In the genomic region with DNA sequence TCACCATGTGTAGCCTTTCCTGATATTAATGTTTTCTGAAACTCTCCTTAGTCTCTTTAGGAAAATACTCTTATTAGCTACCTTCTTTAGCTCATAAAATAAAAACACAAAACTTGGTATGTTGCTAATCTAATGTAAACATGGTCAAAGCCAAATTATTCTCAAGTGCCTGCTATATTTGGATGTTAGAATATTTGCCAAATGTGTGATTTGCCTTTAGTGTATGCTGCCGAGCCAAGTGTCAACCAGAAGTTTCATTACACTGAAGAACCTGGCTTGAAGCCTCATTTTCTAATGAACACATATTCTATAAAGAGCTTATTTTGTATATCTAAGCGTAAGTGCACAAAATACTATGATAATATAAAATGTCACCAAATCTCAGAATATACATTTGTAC, we compare ENCODE assay signal across 19 mouse cellular contexts.
"Had no signal": no experiment of that assay in that cellular context is flagged by ENCODE, and none has a peak within 500 bp of the region (broad histone marks: within the 10 kb centered on the region; RNA-seq: fewer than 3 reads in every experiment).

No protein-coding gene starts in this region.

- ATAC-seq: lung, postnatal 0 days; midbrain, embryonic 16.5 days had no signal

- DNase-seq: lung, adult 18-20 months; lung, postnatal 4 days; midbrain, embryonic 14.5 days; retina, postnatal 1 day; right cerebral cortex, adult 18-20 months; right cerebral cortex, postnatal 25 days; right cerebral cortex, postnatal 4 days; spleen, adult 18-20 months; thymus, adult 18-20 months; thymus, postnatal 14 days; thymus, postnatal 36 days had no signal

- H3K4me2 ChIP-seq: lung, embryonic 15.5 days; midbrain, embryonic 12.5 days; neural tube, embryonic 13.5 days; neural tube, embryonic 15.5 days had no signal

- H3K9me3 ChIP-seq: lung, embryonic 15.5 days; midbrain, embryonic 10.5 days; midbrain, embryonic 12.5 days; neural tube, embryonic 13.5 days; neural tube, embryonic 15.5 days had no signal

- H3K36me3 ChIP-seq: lung, embryonic 15.5 days; midbrain, embryonic 10.5 days; midbrain, embryonic 12.5 days; neural tube, embryonic 13.5 days; neural tube, embryonic 15.5 days had no signal

- H3K4me3 ChIP-seq: lung, embryonic 15.5 days; midbrain, embryonic 10.5 days; midbrain, embryonic 12.5 days; myocyte; neural tube, embryonic 13.5 days; neural tube, embryonic 15.5 days had no signal

- H3K9ac ChIP-seq: lung, embryonic 15.5 days; midbrain, embryonic 12.5 days; neural tube, embryonic 13.5 days; neural tube, embryonic 15.5 days had no signal

- H3K27ac ChIP-seq: lung, embryonic 15.5 days; midbrain, embryonic 10.5 days; midbrain, embryonic 12.5 days; neural tube, embryonic 13.5 days; neural tube, embryonic 15.5 days had no signal

- H3K4me1 ChIP-seq: lung, embryonic 15.5 days; midbrain, embryonic 10.5 days; midbrain, embryonic 12.5 days; neural tube, embryonic 13.5 days; neural tube, embryonic 15.5 days had no signal

- H3K27me3 ChIP-seq: lung, embryonic 15.5 days; midbrain, embryonic 12.5 days; neural tube, embryonic 13.5 days; neural tube, embryonic 15.5 days had no signal
